Mouse (Mus musculus) E14TG2a.4 (cell line): ENCODE data around the gene Wwp2.

Experiments used
- CTCF ChIP-seq: conservative IDR thresholded peaks from 2 replicates; pipeline ENCODE4 v1.5.1; 2014; ENCODE audit warnings: low read length
- NANOG ChIP-seq: IDR thresholded peaks from 2 replicates; pipeline ENCODE4 v1.6.1; 2014; ENCODE audit warnings: borderline replicate concordance, low read length, mixed read lengths
- POU5F1 ChIP-seq: IDR thresholded peaks from 2 replicates; pipeline ENCODE4 v1.6.1; 2014; ENCODE audit warnings: low read length, borderline replicate concordance

DNA sequence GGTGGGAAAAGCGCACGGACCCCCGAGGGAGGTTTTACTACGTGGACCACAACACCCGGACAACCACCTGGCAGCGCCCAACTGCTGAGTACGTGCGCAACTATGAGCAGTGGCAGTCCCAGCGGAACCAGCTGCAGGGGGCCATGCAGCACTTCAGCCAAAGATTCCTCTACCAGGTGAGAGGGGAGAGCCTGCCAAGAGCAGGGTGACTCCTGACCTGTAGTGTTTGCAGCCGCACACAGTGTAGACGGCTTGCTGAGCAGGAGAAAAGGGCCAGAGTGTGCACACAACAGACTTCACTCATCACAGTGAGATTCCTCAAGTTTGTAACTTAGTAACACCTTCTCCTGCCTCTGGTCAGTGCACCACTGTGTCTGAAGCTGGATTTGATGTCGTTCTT is 104.5 kb downstream of the Wwp2 start:
- no peak for TF ChIP-seq CTCF
- no peak for TF ChIP-seq POU5F1
- TF ChIP-seq NANOG = no peak
